Mouse (Mus musculus) c-Kit-positive CD71-positive TER-119-negative erythroid progenitor cells, embryonic 14.5 days (primary cell): ENCODE measurements around the gene G6pdx.

Source experiments
- DNase-seq: peaks from one replicate; pipeline ENCODE4 v3.0.0-alpha.2; 2013; ENCODE audit warnings: low read depth

G6pdx gene

GRCm38 (mm10) chrX:74428826-74429276 is at the start of gene G6pdx:
Gene G6pdx, minus strand, starts transcription at chrX:74429194.
- DNase-seq, result peak; percentile 79

DNA sequence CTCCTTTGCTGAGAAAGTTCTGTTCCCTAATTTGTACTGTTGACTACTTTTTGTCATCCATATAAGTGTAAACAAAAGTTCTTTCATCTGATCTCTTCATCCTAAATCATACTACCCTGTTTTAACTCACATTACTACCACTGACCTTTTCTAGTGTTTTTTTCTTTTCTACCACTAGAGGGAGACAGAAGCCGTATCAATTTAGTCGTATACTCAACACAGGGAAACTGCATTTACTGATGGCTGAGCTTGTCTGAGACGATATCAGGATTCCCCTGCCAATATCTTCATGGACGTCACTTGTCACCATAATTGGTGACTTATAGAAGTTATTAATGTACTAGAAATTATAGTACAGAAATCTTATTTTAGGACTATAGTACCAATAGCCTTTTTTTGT is 23.8 kb upstream of the G6pdx start:
- DNase-seq, result peak; percentile 22

- no peak for DNase-seq
Measured at GRCm38 (mm10) chrX:74451157-74451912, 22.3 kb upstream of the G6pdx start.

DNA sequence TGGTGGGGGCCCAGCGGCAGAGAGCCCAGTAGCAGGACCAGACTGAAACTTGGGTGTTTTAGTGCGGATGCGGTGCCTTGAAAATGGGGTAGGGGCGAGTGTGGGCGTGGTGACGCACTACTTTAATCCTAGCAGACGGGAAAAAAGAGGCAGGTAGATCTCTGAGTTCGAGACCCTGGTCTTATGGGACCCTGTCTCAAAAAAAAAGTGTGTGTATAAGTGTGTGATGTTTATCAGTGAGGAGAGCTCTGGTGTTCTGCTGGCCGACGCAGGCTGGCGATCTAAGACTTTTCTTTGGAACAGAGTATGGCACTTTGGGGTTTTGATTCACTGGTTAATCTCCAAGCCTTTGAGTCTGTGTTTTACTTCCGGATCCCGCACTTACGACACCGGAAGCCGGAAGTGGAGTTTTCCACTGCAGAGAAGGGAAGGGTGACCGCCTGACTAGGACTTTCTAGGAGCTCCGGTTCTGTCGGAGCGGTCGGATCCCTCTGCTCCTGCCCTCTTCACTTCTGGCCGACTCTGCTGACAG is 362 bp upstream of the G6pdx start:
- peak; percentile 71 for DNase-seq

DNA sequence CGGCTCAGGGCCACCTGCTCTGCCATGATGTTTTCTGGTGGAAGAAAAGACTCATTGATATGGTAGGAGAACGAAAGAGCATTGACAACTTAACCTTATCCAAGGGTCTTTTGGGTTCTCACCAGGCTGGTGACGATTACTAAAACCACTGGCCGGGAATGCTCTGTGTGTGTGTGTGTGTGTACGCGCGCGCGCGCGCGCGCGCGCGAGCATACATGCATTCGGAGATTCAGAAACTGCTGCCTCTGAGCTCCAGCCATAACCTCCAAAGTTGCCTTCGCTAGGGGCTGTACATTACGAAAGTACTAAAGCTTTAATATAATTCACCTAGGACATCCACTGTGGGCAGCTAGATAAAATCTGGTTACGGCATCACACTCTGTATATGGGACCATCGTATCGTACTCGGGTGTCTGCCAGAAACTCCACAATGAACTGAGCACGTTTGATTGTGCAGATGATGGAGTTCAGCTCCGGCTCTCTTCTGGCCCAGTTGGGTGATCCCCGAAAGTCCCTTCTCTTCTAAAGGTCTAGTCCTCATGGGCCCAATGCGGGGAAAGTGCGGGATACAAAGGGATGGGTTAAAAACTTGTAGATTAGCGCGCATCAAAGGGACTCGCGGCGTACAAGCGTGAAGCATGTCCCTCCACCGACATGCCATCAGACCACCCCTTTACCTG is 708 bp downstream of the G6pdx start:
- DNase-seq, result no peak

DNA sequence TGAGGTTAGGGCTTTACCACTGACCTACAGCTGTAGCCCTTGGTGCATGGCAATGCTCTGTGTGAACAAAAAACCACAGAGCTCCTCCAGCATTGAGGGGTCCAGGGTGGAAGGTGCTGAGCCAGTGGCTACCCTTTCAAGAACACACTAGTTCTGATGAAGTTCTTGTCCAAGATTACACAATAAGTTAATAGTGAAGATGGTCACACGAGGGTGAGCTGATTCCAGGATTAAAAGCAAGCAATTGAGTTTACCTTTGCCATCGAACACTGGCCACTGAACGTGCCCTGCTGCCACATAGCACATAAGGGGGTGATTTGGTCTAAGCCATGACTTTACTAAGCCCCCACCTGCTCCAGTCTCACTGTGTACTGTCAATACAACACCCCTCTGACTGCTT is 1.9 kb downstream of the G6pdx start:
- DNase-seq, result no peak

GRCm38 (mm10) chrX:74426256-74426655 is 2.7 kb downstream of the G6pdx start:
- no peak for DNase-seq

- peak; percentile 58 for DNase-seq
Measured at GRCm38 (mm10) chrX:74425195-74425594, 3.8 kb downstream of the G6pdx start.

DNA sequence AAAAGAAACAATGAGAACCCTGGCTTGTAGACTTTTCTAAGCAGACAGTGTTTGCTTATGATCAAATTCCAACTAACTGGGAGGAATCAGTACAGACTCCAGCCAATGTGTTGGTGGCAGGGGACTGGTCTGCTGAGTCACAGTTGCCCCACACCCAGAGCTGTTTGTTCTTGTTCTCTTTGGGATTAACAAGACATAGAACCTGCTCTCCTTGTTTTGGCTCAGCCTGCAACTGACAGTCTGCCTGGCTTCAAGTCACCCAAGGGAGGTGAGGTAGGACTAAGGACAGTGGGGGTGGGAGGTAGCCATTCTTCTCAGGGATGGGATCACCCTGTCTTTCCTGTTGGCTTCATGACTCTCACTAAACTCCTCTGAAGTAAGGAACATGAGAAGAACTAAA is 4.6 kb downstream of the G6pdx start:
- no peak for DNase-seq

DNA sequence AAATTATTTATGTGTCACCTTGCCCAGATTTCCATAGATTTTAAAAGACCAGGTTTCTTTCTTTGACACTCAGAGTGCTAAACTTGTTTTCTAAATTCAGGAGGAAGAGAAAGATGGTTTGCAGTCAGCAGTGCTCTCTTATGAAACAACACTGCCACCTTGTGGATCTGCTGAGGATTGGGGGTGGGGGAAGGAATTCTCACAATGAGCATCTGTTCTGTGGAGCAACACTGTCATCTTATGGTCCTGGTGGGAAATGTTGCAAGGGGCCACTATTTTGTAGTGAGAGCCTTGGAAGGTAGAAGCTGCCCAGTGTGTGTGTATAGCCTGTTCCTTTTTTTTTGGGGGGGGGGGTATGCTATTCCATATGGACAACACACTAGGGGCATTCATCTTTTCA is 15.6 kb downstream of the G6pdx start:
- no peak for DNase-seq

GRCm38 (mm10) chrX:74408340-74408739 is 20.7 kb downstream of the G6pdx start:
- no peak for DNase-seq

GRCm38 (mm10) chrX:74400136-74400535 is 28.9 kb downstream of the G6pdx start:
- DNase-seq, result no peak

- DNase-seq, result peak; percentile 74
Measured at GRCm38 (mm10) chrX:74392535-74393443, 36.2 kb downstream of the G6pdx start, which contains the start of the genes Fam3a and Ikbkg. Gene Fam3a, minus strand, starts transcription at chrX:74393272. Gene Ikbkg, plus strand, starts transcription at chrX:74393290.

DNA sequence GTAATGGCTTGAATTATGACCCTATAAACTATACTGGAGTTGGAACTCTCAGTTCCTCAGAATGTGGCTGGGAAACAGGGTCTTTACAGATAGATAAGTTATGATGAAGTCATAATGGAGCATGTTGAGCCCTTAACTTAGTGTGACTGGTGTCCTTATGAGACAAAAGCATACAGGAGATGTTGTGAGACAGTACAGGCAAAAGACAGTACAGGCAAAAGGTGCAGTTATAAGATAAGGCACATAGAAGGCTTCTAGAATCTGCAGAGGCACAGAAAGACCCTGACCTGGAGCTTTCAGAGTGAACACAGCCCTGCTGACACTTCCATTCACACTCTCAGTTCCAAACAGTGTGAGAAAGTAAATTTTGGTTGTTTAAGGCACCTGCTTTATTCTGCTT is 40.8 kb downstream of the G6pdx start:
- no peak for DNase-seq

DNA sequence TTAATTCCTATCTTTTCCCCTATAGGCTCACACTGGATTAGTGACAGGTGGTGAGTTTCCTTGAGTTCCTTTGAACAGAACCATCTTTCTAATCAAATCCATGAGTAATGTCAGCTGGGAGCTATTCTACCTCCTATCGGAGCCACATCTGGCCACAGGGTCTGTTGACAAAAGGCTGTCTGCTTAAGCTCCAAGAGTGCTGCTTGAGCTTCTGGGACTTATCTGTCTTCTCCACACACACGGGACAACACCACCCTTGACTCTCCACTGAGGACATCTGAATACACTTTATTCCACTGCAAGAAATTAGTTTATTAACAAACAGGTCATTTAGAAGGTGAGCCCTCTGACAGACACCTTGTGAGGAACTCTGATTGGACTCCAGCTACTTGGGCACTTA is 44.5 kb downstream of the G6pdx start:
- DNase-seq, result no peak

GRCm38 (mm10) chrX:74372888-74373549 is 56.0 kb downstream of the G6pdx start, which contains the start of the genes Ubl4a and Slc10a3:
Gene Ubl4a, minus strand, starts transcription at chrX:74373218.
Gene Slc10a3, minus strand, starts transcription at chrX:74373349.
- DNase-seq, result peak; percentile 74

- DNase-seq, result no peak
Measured at GRCm38 (mm10) chrX:74368209-74368909, 60.6 kb downstream of the G6pdx start.

DNA sequence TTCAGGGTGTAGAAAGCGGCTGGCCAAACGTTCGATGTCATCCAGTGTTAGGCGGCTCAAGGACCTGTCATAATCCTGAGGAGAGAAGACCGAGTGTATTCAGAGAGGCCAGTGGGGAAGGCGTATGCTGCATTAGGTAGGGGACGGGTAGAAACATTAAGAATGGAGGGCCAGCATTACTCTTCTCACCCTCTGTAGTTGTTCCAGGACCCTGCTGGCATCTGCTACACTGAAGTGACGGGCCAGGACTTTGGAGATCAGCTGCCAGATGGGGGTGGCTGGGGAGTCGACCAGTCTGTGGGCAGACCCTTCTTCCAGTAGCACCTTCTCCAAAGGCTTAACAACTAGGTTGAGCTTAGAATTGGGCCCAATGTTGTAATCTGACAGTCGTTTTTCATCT is 61.5 kb downstream of the G6pdx start:
- no peak for DNase-seq
